Mouse (Mus musculus) forebrain, postnatal 0 days (tissue): ENCODE measurements around the gene Mcf2l. TPM values are rescaled to one million over a fixed set of nuclear protein-coding genes. Genes with fewer than 3 reads are reported as not detected.

Experiments
- ATAC-seq: fragments of 200-750 bp; cut with Nextera tagmentation; 2 replicates; pipeline ENCODE4 v1.8.0; 2017; ENCODE audit warnings: mild to moderate bottlenecking, moderate library complexity
- DNase-seq: peaks from one replicate; pipeline ENCODE4 v3.0.0-alpha.2; 2015
- H3K27ac ChIP-seq: fragments of 300-500 bp; sonication (generic); 2 replicates; pipeline ENCODE4 v1.5.1; 2014; ENCODE audit warnings: low read depth, mild to moderate bottlenecking, antibody characterized with exemption, low read length, moderate library complexity, mixed read lengths
- H3K27me3 ChIP-seq: fragments of 300-500 bp; sonication (generic); 2 replicates; pipeline ENCODE4 v1.6.1; 2014; ENCODE audit warnings: mild to moderate bottlenecking, low read length, mixed read lengths; ENCODE audit not compliant: insufficient read depth
- H3K36me3 ChIP-seq: fragments of 300-500 bp; sonication (generic); 2 replicates; pipeline ENCODE4 v1.6.1; 2014; ENCODE audit warnings: mild to moderate bottlenecking, moderate library complexity; ENCODE audit not compliant: insufficient read depth
- H3K4me1 ChIP-seq: fragments of 300-500 bp; sonication (generic); 2 replicates; pipeline ENCODE4 v1.6.1; 2014; ENCODE audit warnings: antibody characterized with exemption; ENCODE audit not compliant: insufficient read depth
- H3K4me2 ChIP-seq: fragments of 300-500 bp; sonication (generic); 2 replicates; pipeline ENCODE4 v1.6.1; 2014; ENCODE audit warnings: low read depth, mild to moderate bottlenecking, moderate library complexity
- H3K4me3 ChIP-seq: fragments of 300-500 bp; sonication (generic); 2 replicates; pipeline ENCODE4 v1.5.1; 2014; ENCODE audit warnings: low read depth, low read length, mixed read lengths
- H3K9ac ChIP-seq: fragments of 300-500 bp; sonication (generic); 2 replicates; pipeline ENCODE4 v1.6.1; 2014; ENCODE audit warnings: mild to moderate bottlenecking
- H3K9me3 ChIP-seq: fragments of 300-500 bp; sonication (generic); 2 replicates; pipeline ENCODE4 v1.6.1; 2016; ENCODE audit warnings: low read length
- CTCF ChIP-seq: sonication (generic); IDR thresholded peaks from 2 replicates; pipeline ENCODE4 v1.5.1; 2016; ENCODE audit warnings: antibody characterized with exemption, control low read depth, low read depth
- WGBS: fragments of 180-500 bp; shearing (Covaris S2); extraction: QIAGEN DNeasy Blood & Tissue Kit; methylation state at CpG from one replicate; pipeline ENCODE4 v1.1.7; 2014; 5-methylcytosine and 5-hydroxymethylcytosine counted together
- microRNA-seq, 2 experiments: library from miRNA; unstranded; fragments of <30 nt; microRNA quantifications; one replicate each; pipeline ENCODE4; 2016
- polyA plus RNA-seq: library from polyadenylated mRNA; unstranded; fragments of >200 nt; fragmentation: Nextera tagmentation; extraction: Ambion mirVana; gene quantifications from 2 replicates; pipeline ENCODE4 v1.2.1, GENCODE M21; 2015
- total RNA-seq: library from RNA; depleted of rRNA; stranded (reverse); fragments of >200 nt; gene quantifications from 2 replicates; pipeline ENCODE4 v1.2.3, GENCODE M21; 2014; rRNA removed

Gene Mcf2l
- total and polyA plus RNA-seq, 2 experiments from 2014 or later: 118 to 371 TPM

DNA sequence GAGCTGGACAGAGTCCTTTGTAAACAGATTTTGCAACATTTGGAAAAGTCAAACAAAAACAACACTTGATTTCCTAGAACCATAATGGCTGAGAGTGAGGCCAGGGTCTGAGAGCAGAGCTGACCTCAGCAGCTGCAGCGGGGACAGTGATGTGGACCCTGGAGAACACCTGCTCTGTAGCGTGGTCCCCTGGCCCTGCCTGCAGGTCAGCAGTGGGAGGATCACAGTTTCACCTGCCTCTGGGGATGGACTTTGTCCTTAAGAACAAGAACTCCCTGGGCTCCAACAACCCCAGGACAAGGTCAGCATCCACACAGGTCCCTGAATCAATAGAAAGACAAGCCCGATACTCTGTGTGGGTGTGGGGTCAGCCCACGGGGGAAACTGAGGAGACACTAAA, 183.7 kb downstream of the Mcf2l start:
- DNase-seq: no peak
- TF ChIP-seq CTCF: no peak
- no peak for ATAC-seq
- Histone ChIP-seq H3K4me1 (no peaks in the 10 kb centered on the region), H3K4me3 (no peak overlapping the region), H3K9ac (no peak overlapping the region), H3K4me2 (no peak overlapping the region), H3K27me3 (no peaks in the 10 kb centered on the region), H3K9me3 (no peaks in the 10 kb centered on the region), H3K36me3 (no peaks in the 10 kb centered on the region), H3K27ac (no peak overlapping the region)
- WGBS: 86% methylated on average over 4 of the region's 4 CpGs

- DNase-seq: no peak
- no peak for TF ChIP-seq CTCF
- Histone ChIP-seq H3K4me2 (no peak within 1 kb of the TSS), H3K27me3 (no peaks in the 10 kb centered on the region), H3K9ac (no peak within 1 kb of the TSS), H3K9me3 (no peaks in the 10 kb centered on the region), H3K36me3 (no peaks in the 10 kb centered on the region), H3K4me3 (no peak within 1 kb of the TSS), H3K4me1 (no peaks in the 10 kb centered on the region), H3K27ac (no peak within 1 kb of the TSS)
- no peak for ATAC-seq
- WGBS: 80% methylated on average over 17 of the region's 17 CpGs
Measured at GRCm38 (mm10) chr8:13060441-13061150, 187.0 kb downstream of the Mcf2l start, which contains the start of gene Proz. Gene Proz, plus strand, starts transcription at chr8:13060914.

- no peak for DNase-seq
- Histone ChIP-seq H3K4me2 (no peak overlapping the region), H3K9ac (no peak overlapping the region), H3K27ac (no peak overlapping the region), H3K4me3 (no peak overlapping the region), H3K36me3 (no peaks in the 10 kb centered on the region), H3K4me1 (no peaks in the 10 kb centered on the region), H3K9me3 (no peaks in the 10 kb centered on the region), H3K27me3 (no peaks in the 10 kb centered on the region)
- WGBS: 85% methylated on average over 16 of the region's 16 CpGs
- TF ChIP-seq CTCF: no peak
- ATAC-seq: no peak
Measured at GRCm38 (mm10) chr8:13063112-13063511, 189.5 kb downstream of the Mcf2l start.

Small RNA genes lying within 50 kb of the gene (microRNA-seq; reads per million reads assigned to microRNA genes)
- gene Gm38671: 0.73 to 1.2 reads per million in 2 experiments

Other genes with a start within 250 kb of the Mcf2l start
- gene Tubgcp3, start 201.6 kb upstream of the Mcf2l start, total RNA-seq: 36.4 and 58.0 TPM in 2 replicates
- gene Tubgcp3, start 201.6 kb upstream of the Mcf2l start, polyA plus RNA-seq: 22.1 and 24.4 TPM in 2 replicates
- 26.1 and 36.1 TPM in 2 replicates for gene Atp11a, start 116.8 kb upstream of the Mcf2l start, total RNA-seq
- gene Atp11a, start 116.8 kb upstream of the Mcf2l start, polyA plus RNA-seq: 7.2 and 10.5 TPM in 2 replicates
- gene F7, start 152.2 kb downstream of the Mcf2l start, total RNA-seq: 0.08 and 0.33 TPM in 2 replicates
- 0.08 and 0.15 TPM in 2 replicates for gene F7, start 152.2 kb downstream of the Mcf2l start, polyA plus RNA-seq
- 0.15 and 0.33 TPM in 2 replicates for gene F10, start 163.5 kb downstream of the Mcf2l start, total RNA-seq
- 0.16 and 0.25 TPM in 2 replicates for gene F10, start 163.5 kb downstream of the Mcf2l start, polyA plus RNA-seq
- 0.24 TPM in 1 of 2 replicates, not detected in the other for gene Proz, start 187.1 kb downstream of the Mcf2l start, total RNA-seq
- gene Proz, start 187.1 kb downstream of the Mcf2l start, polyA plus RNA-seq: 0.91 TPM in 2 replicates
- gene Pcid2, start 231.7 kb downstream of the Mcf2l start, total RNA-seq: 27.1 and 30.3 TPM in 2 replicates
- 25.8 and 32.2 TPM in 2 replicates for gene Pcid2, start 231.7 kb downstream of the Mcf2l start, polyA plus RNA-seq
- 72.6 and 101 TPM in 2 replicates for gene Cul4a, start 231.8 kb downstream of the Mcf2l start, total RNA-seq
- gene Cul4a, start 231.8 kb downstream of the Mcf2l start, polyA plus RNA-seq: 52.8 and 59.4 TPM in 2 replicates